ENCODE assay signal across 8 mouse cellular contexts in genomic region chr15:102003516-102003915, GRCm38 (mm10). TPM values are rescaled to one million over a fixed set of nuclear protein-coding genes. Genes with fewer than 3 reads are reported as not detected.
DNase-seq lines count a peak whose midpoint lies in the region; ATAC-seq and TF ChIP-seq lines count a peak whose summit lies in the region.

No protein-coding gene starts in this region.

- peak overlapping the region; percentile 57 for H3K4me3 ChIP-seq in heart, embryonic 13.5 days
- peak overlapping the region; percentile 28 for H3K4me3 ChIP-seq in embryonic facial prominence, embryonic 12.5 days
- H3K4me3 ChIP-seq in intestine, postnatal 0 days (ENCODE audit: low read depth, low read length), result peak overlapping the region; percentile 67
- H3K4me3 ChIP-seq in midbrain, embryonic 12.5 days, result peak overlapping the region; percentile 33

- peaks cover 64% of the 10 kb centered on the region for H3K27me3 ChIP-seq in heart, embryonic 13.5 days (replicated peaks)
- H3K27me3 ChIP-seq in embryonic facial prominence, embryonic 12.5 days, result peaks cover 60% of the 10 kb centered on the region
- no peaks in the 10 kb centered on the region for H3K27me3 ChIP-seq in intestine, postnatal 0 days (replicated peaks; ENCODE audit: control insufficient read depth, insufficient read depth, low read length)
- peaks cover 78% of the 10 kb centered on the region for H3K27me3 ChIP-seq in midbrain, embryonic 12.5 days

- peak overlapping the region; percentile 77 for H3K9ac ChIP-seq in heart, embryonic 13.5 days
- peak overlapping the region; percentile 44; the same call in 1 of the 2 replicates for H3K9ac ChIP-seq in embryonic facial prominence, embryonic 12.5 days
- H3K9ac ChIP-seq in intestine, postnatal 0 days (ENCODE audit: low read depth, low read length), result peak overlapping the region; percentile 60
- H3K9ac ChIP-seq in midbrain, embryonic 12.5 days (replicated peaks), result no peak overlapping the region

- no peaks in the 10 kb centered on the region for H3K36me3 ChIP-seq in heart, embryonic 13.5 days
- H3K36me3 ChIP-seq in embryonic facial prominence, embryonic 12.5 days, result no peaks in the 10 kb centered on the region
- peaks cover 16% of the 10 kb centered on the region; the same call in 1 of the 2 replicates for H3K36me3 ChIP-seq in intestine, postnatal 0 days (ENCODE audit: control insufficient read depth, insufficient read depth)
- H3K36me3 ChIP-seq in midbrain, embryonic 12.5 days, result no peaks in the 10 kb centered on the region

- no peaks in the 10 kb centered on the region for H3K9me3 ChIP-seq in heart, embryonic 13.5 days
- H3K9me3 ChIP-seq in embryonic facial prominence, embryonic 12.5 days, result no peaks in the 10 kb centered on the region
- H3K9me3 ChIP-seq in intestine, postnatal 0 days (ENCODE audit: control insufficient read depth), result no peaks in the 10 kb centered on the region
- no peaks in the 10 kb centered on the region for H3K9me3 ChIP-seq in midbrain, embryonic 12.5 days

- TF ChIP-seq CTCF in intestine, postnatal 0 days (IDR thresholded peaks at IDR 0.05; ENCODE audit: low read depth), result no peak

- H3K4me1 ChIP-seq in heart, embryonic 13.5 days, result peaks cover 18% of the 10 kb centered on the region
- H3K4me1 ChIP-seq in embryonic facial prominence, embryonic 12.5 days, result peaks cover 18% of the 10 kb centered on the region; the same call in 1 of the 2 replicates
- H3K4me1 ChIP-seq in intestine, postnatal 0 days (replicated peaks; ENCODE audit: control insufficient read depth, insufficient read depth, low read length), result peaks cover 11% of the 10 kb centered on the region
- peaks cover 26% of the 10 kb centered on the region for H3K4me1 ChIP-seq in midbrain, embryonic 12.5 days

- DNase-seq in heart, adult 9 months (ENCODE audit: low spot score in 2 of 2), result no peak
- no peak for DNase-seq in thymus, postnatal 25 days
- no peak for DNase-seq in frontal cortex, postnatal 14 days (ENCODE audit: low spot score in 2 of 2)

- ATAC-seq in heart, embryonic 13.5 days (ENCODE audit: extremely low read depth, insufficient number of reproducible peaks, low FRiP score, low TSS enrichment), result no peak
- ATAC-seq in embryonic facial prominence, embryonic 12.5 days (ENCODE audit: insufficient number of reproducible peaks, insufficient read depth, low FRiP score, low TSS enrichment), result no peak
- ATAC-seq in intestine, postnatal 0 days, result no peak
- no peak for ATAC-seq in midbrain, embryonic 12.5 days (ENCODE audit: low FRiP score, low read depth)
- ATAC-seq in CD4-positive, CD25-positive, alpha-beta regulatory T cell, adult 4 months, result no peak

- WGBS in heart, embryonic 13.5 days, result 18% methylated on average over 12 of the region's 12 CpGs
- WGBS in embryonic facial prominence, embryonic 12.5 days, result 12% methylated on average over 12 of the region's 12 CpGs
- 16% methylated on average over 12 of the region's 12 CpGs for WGBS in intestine, postnatal 0 days
- 11% methylated on average over 12 of the region's 12 CpGs for WGBS in midbrain, embryonic 12.5 days

- H3K4me2 ChIP-seq in heart, embryonic 13.5 days, result peak overlapping the region; percentile 70
- H3K4me2 ChIP-seq in embryonic facial prominence, embryonic 12.5 days (replicated peaks), result peak overlapping the region; percentile 45
- peak overlapping the region; percentile 74 for H3K4me2 ChIP-seq in intestine, postnatal 0 days (replicated peaks; ENCODE audit: low read depth)
- H3K4me2 ChIP-seq in midbrain, embryonic 12.5 days (replicated peaks), result peak overlapping the region; percentile 53

- no peak overlapping the region for H3K27ac ChIP-seq in heart, embryonic 13.5 days (replicated peaks)
- H3K27ac ChIP-seq in embryonic facial prominence, embryonic 12.5 days, result no peak overlapping the region; the same call in 1 of the 2 replicates
- peak overlapping the region; percentile 83 for H3K27ac ChIP-seq in intestine, postnatal 0 days (ENCODE audit: low read depth, low read length)
- H3K27ac ChIP-seq in midbrain, embryonic 12.5 days (replicated peaks), result no peak overlapping the region

RNA-seq across cellular contexts. Expression of gene Krt8, which starts 0.8 kb away (rescaled TPM):
- 21.7 and 24.9 TPM in 2 replicates for polyA plus RNA-seq in heart, embryonic 13.5 days (2015; fragmentation: Nextera tagmentation; extraction: Ambion mirVana)
- 45.6 and 56.5 TPM in 2 replicates for polyA plus RNA-seq in embryonic facial prominence, embryonic 12.5 days (2016; fragmentation: Nextera tagmentation; extraction: Ambion mirVana)
- polyA plus RNA-seq in intestine, postnatal 0 days (2015; fragmentation: Nextera tagmentation; extraction: Ambion mirVana), result 940 and 1,037 TPM in 2 replicates
- polyA plus RNA-seq in midbrain, embryonic 12.5 days (2016; fragmentation: Nextera tagmentation; extraction: Ambion mirVana), result 6.2 and 8.4 TPM in 2 replicates
- polyA plus RNA-seq in CD4-positive, CD25-positive, alpha-beta regulatory T cell, adult 4 months (2017; shearing (Covaris generic)), result under 1 TPM in 1 of 2 experiments, not detected in 1; 0.30 TPM

RNA-seq across cellular contexts. Expression of gene Krt18, which starts 24.5 kb away (rescaled TPM):
- 34.6 and 36.0 TPM in 2 replicates for polyA plus RNA-seq in heart, embryonic 13.5 days (2015; fragmentation: Nextera tagmentation; extraction: Ambion mirVana)
- polyA plus RNA-seq in embryonic facial prominence, embryonic 12.5 days (2016; fragmentation: Nextera tagmentation; extraction: Ambion mirVana), result 47.5 and 50.6 TPM in 2 replicates
- polyA plus RNA-seq in intestine, postnatal 0 days (2015; fragmentation: Nextera tagmentation; extraction: Ambion mirVana), result 364 and 368 TPM in 2 replicates
- polyA plus RNA-seq in midbrain, embryonic 12.5 days (2016; fragmentation: Nextera tagmentation; extraction: Ambion mirVana), result 3.2 and 4.3 TPM in 2 replicates
- polyA plus RNA-seq in CD4-positive, CD25-positive, alpha-beta regulatory T cell, adult 4 months (2017; shearing (Covaris generic)), result under 1 TPM; 0.44 to 0.97 TPM

RNA-seq across cellular contexts. Expression of gene Krt78, which starts 49.4 kb away (rescaled TPM):
- polyA plus RNA-seq in heart, embryonic 13.5 days (2015; fragmentation: Nextera tagmentation; extraction: Ambion mirVana), result not detected in 2 replicates
- 0.13 TPM in 1 of 2 replicates, not detected in the other for polyA plus RNA-seq in embryonic facial prominence, embryonic 12.5 days (2016; fragmentation: Nextera tagmentation; extraction: Ambion mirVana)
- polyA plus RNA-seq in intestine, postnatal 0 days (2015; fragmentation: Nextera tagmentation; extraction: Ambion mirVana), result 0.03 and 0.07 TPM in 2 replicates
- not detected in 2 replicates for polyA plus RNA-seq in midbrain, embryonic 12.5 days (2016; fragmentation: Nextera tagmentation; extraction: Ambion mirVana)
- not detected for polyA plus RNA-seq in CD4-positive, CD25-positive, alpha-beta regulatory T cell, adult 4 months (2017; shearing (Covaris generic))

Comparison
In these comparisons a context has a peak if more than half of its experiments do, and no peak if none do; other contexts are left out.
1. RNA of gene Krt8, which starts 0.8 kb away (polyA plus RNA-seq): 940 to 1,037 TPM in intestine, postnatal 0 days; 45.6 to 56.5 TPM in embryonic facial prominence, embryonic 12.5 days, 21.7 to 24.9 TPM in heart, embryonic 13.5 days, 6.2 to 8.4 TPM in midbrain, embryonic 12.5 days and 0.30 TPM in CD4-positive, CD25-positive, alpha-beta regulatory T cell, adult 4 months; every median in the first group is over 10 times any median in the second.
2. Peak in every context shown above with its lines, with median percentiles within 50 percentile points of each other: H3K4me2 ChIP-seq and H3K4me3 ChIP-seq.